Mouse (Mus musculus) bone marrow macrophage, adult 2 months (primary cell): ENCODE results near the gene Hesx1.

Source experiments
- CTCF ChIP-seq: IDR thresholded peaks from 2 replicates; pipeline ENCODE4 v1.5.1; 2012; ENCODE audit warnings: low read depth, mild to moderate bottlenecking, low read length, moderate library complexity
- POLR2A ChIP-seq: IDR thresholded peaks from 2 replicates; pipeline ENCODE4 v1.6.1; 2012; ENCODE audit warnings: mild to moderate bottlenecking, low read depth, low read length, borderline replicate concordance

DNA sequence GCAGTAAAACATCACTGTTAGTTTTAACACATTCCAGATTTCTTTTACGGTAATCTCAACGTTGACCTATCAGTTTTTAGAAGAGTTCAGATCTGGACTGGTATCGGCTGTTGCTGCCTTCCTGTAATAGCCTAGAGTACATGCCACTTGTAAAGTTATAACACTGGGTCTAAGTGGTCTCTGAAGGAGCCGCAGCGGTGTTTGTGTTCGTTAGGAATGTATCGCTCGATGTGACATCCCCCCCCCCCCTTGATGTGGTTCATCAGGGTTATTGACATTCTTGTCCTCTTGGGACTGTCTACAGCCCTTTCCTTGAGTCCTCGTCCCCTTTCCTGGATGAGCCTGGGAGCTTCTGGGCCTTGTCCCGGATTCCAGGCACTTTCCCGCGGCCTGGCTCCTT lies 46.2 kb downstream of the Hesx1 start:
- TF ChIP-seq CTCF (no peak), POLR2A (no peak)
